Mouse (Mus musculus) testis, adult 2 months (tissue): ENCODE measurements at regions not wholly inside any gene's neighbourhood (a gene's known extent, or its start where the extent isn't known, plus 50 kb on each side); places are given as distances from the start of the nearest gene placed in this dataset.

ENCODE experiments used
- CTCF ChIP-seq: fragments of 200-500 bp; IDR thresholded peaks from 2 replicates; pipeline ENCODE4 v1.5.1; 2012; ENCODE audit warnings: low read depth, mild to moderate bottlenecking, inconsistent platforms, low read length, moderate library complexity; ENCODE audit not compliant: control insufficient read depth, insufficient read depth, insufficient replicate concordance
- POLR2A ChIP-seq: fragments of 200-500 bp; IDR thresholded peaks from 2 replicates; pipeline ENCODE4 v1.6.1; 2012; ENCODE audit warnings: low read depth, mild to moderate bottlenecking, inconsistent platforms, low read length, moderate library complexity; ENCODE audit not compliant: control insufficient read depth

- TF ChIP-seq CTCF (no peak), POLR2A (no peak)
Observed at GRCm38 (mm10) chr9:74377204-74377603, 267.0 kb downstream of the Wdr72 start.
